Mouse (Mus musculus) heart, adult 10 weeks (tissue): ENCODE data around the gene Otog. TPM values are rescaled to one million over a fixed set of nuclear protein-coding genes. Genes with fewer than 3 reads are reported as not detected.

Experiments
- polyA plus RNA-seq: library from polyadenylated mRNA; stranded (reverse); fragments of 350-450 nt; fragmentation: Illumina TruSeq; extraction: RNeasy Lipid Tissue Mini Kit (QIAGEN cat#74804); gene quantifications from one replicate; pipeline ENCODE4 v1.2.3, GENCODE M21; 2014; ENCODE audit warnings: low read depth, low replicate concordance

Otog gene
- not detected for polyA plus RNA-seq

DNA sequence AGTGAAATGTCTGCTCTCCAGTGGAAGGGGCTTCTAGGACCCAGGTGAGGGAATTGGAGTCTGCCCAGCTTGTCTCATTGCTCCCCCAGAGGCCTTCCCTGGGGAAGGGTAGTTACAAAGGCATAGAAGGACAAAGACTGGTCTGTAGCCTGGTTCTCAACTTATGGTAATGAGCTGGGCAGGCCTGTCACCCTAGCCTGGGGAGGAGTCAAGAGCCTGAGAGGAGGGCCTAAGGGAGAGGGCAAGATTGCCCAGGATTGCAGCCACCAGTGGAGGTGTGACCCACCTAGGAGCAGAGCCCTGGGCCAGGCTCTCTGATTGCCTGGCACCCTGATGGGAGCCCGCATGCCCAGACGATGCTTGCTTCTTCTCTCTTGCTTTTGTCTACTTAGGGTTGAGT lies at the start of gene Otog:
Gene Otog (plus strand): TSS at position 292 of the 400 bp plus-strand sequence.

DNA sequence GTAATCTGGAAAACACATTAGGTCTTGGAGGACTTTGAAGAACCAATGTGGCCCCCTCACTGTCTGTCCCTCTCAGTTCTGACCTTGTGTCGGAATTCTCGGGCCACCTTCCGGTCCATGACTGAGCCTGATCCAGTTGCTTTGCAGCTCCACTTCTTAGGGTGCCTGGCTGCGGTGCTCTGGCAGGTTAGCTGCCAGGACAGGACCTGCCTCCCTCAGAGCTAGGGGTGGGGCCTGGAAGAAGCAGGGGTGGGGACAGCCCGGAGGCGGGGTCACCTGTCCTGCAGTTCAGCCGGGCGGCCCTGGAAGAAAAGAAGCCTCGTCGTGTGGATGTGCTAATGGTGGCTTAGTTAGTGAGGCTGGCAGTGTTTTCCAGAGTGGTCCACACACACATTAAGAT lies 2.4 kb upstream of the Otog start, which contains the start of gene Ush1c:
Gene Ush1c (minus strand): TSS at position 158 of the 400 bp plus-strand sequence.

Other genes with a start within 250 kb of the Otog start
- gene Abcc6, start 210.7 kb upstream of the Otog start, polyA plus RNA-seq = not detected
- gene Nomo1, start 207.3 kb upstream of the Otog start, polyA plus RNA-seq = 68.8 TPM
- 138 TPM for gene Kcnj11, start 140.2 kb upstream of the Otog start, polyA plus RNA-seq
- gene Abcc8, start 61.0 kb upstream of the Otog start, polyA plus RNA-seq = 43.4 TPM
- 4.4 TPM for gene Ush1c, start 2.5 kb upstream of the Otog start, polyA plus RNA-seq
- gene Myod1, start 135.5 kb downstream of the Otog start, polyA plus RNA-seq = not detected
- gene Kcnc1, start 155.5 kb downstream of the Otog start, polyA plus RNA-seq = 0.18 TPM